ENCODE assay signal across 11 mouse cellular contexts in the genomic region with DNA sequence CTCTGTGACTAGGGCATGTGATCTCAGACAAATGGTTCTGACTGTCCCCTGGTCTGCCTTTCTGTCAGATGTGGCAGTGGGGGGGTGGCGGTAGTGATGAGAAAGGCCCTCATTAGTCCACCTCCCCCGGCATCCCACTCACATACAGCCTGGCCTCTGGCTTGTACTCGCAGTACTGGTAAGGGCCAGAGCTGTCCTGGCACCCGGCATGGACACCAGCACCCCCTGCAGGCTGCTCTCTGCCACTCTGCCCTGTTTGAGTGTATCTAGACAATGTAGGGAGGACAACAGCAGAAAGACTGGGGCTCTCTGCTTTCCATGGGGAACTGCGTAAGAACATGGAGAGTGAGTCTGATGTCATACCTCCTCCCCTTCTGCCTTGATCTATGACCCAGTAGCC. TPM values are rescaled to one million over a fixed set of nuclear protein-coding genes. Genes with fewer than 3 reads are reported as not detected.
DNase-seq lines count a peak whose midpoint lies in the region; ATAC-seq and TF ChIP-seq lines count a peak whose summit lies in the region.
"Had no signal": no experiment of that assay in that cellular context is flagged by ENCODE, and none has a peak within 500 bp of the region (broad histone marks: within the 10 kb centered on the region; RNA-seq: fewer than 3 reads in every experiment).

No protein-coding gene starts in this region.

- no peaks in the 10 kb centered on the region for H3K27me3 ChIP-seq in heart, adult 2 months (ENCODE audit: control insufficient read depth, insufficient read depth, low read length)
- H3K27me3 ChIP-seq in heart, embryonic 10.5 days (ENCODE audit: insufficient read depth, poor library complexity, severe bottlenecking), result peaks cover 10% of the 10 kb centered on the region; the same call in 1 of the 2 replicates
- no peaks in the 10 kb centered on the region for H3K27me3 ChIP-seq in thymus, adult 2 months (ENCODE audit: control insufficient read depth, insufficient read depth, low read length)
- H3K27me3 ChIP-seq in lung, embryonic 14.5 days (ENCODE audit: insufficient read depth, low read length), result no peaks in the 10 kb centered on the region
- H3K27me3 ChIP-seq in hindbrain, embryonic 11.5 days (ENCODE audit: control insufficient read depth, insufficient read depth, low read length), result no peaks in the 10 kb centered on the region

- no peak for ATAC-seq in lung, embryonic 14.5 days (ENCODE audit: insufficient read depth)
- no peak for ATAC-seq in hindbrain, embryonic 11.5 days (ENCODE audit: low FRiP score)
- ATAC-seq: hindbrain, embryonic 16.5 days; Patski had no signal

- peak; percentile 36 for TF ChIP-seq CTCF in heart, adult 2 months (IDR thresholded peaks at IDR 0.05)
- no peak for TF ChIP-seq CTCF in thymus, adult 2 months (IDR thresholded peaks at IDR 0.05; ENCODE audit: borderline replicate concordance, control insufficient read depth, extremely low read depth, insufficient read depth, low read length, poor library complexity)
- peak; percentile 36 for TF ChIP-seq CTCF in lung, embryonic 14.5 days (IDR thresholded peaks at IDR 0.05; ENCODE audit: low read depth)

- no peak overlapping the region for H3K27ac ChIP-seq in heart, adult 2 months
- no peak overlapping the region for H3K27ac ChIP-seq in heart, embryonic 10.5 days
- no peak overlapping the region for H3K27ac ChIP-seq in thymus, adult 2 months (ENCODE audit: control insufficient read depth, insufficient read depth, low read length)
- H3K27ac ChIP-seq in lung, embryonic 14.5 days (ENCODE audit: low read depth), result no peak overlapping the region
- no peak overlapping the region for H3K27ac ChIP-seq in hindbrain, embryonic 11.5 days (ENCODE audit: low read depth, low read length)

- H3K9me3 ChIP-seq in heart, embryonic 10.5 days, result no peaks in the 10 kb centered on the region
- H3K9me3 ChIP-seq in lung, embryonic 14.5 days (ENCODE audit: low read depth, low read length), result no peaks in the 10 kb centered on the region
- no peaks in the 10 kb centered on the region for H3K9me3 ChIP-seq in hindbrain, embryonic 11.5 days (ENCODE audit: control insufficient read depth, low read length)

- no peaks in the 10 kb centered on the region for H3K79me2 ChIP-seq in heart, adult 2 months (replicated peaks; ENCODE audit: control insufficient read depth, insufficient read depth, low read length)

- no peak overlapping the region for H3K9ac ChIP-seq in heart, adult 2 months (ENCODE audit: low read depth, low read length)
- no peak overlapping the region for H3K9ac ChIP-seq in lung, embryonic 14.5 days
- no peak overlapping the region for H3K9ac ChIP-seq in hindbrain, embryonic 11.5 days (ENCODE audit: low read depth, low read length)

- DNase-seq in heart, adult 2 months, result no peak
- no peak for DNase-seq in heart, embryonic 10.5 days (ENCODE audit: low spot score)
- peak; percentile 32 for DNase-seq in thymus, adult 2 months
- DNase-seq in thymus, adult 18-20 months, result no peak
- DNase-seq in lung, embryonic 14.5 days, result no peak
- no peak for DNase-seq in neural tube, embryonic 10.5 days (ENCODE audit: extremely low spot score, low spot score)
- DNase-seq in urinary bladder, postnatal 14 days (ENCODE audit: low spot score), result no peak
- DNase-seq in hindbrain, embryonic 11.5 days (ENCODE audit: low spot score), result no peak

- intact Hi-C loops in heart, adult 2 months (cut with DNase I), result loop anchor here (5.0 kb wide), 2 partner anchors 74 to 149 kb away; no protein-coding TSS in a partner anchor

- no peak overlapping the region for H3K4me3 ChIP-seq in heart, adult 2 months
- H3K4me3 ChIP-seq in heart, embryonic 10.5 days, result no peak overlapping the region
- no peak overlapping the region for H3K4me3 ChIP-seq in thymus, adult 2 months (ENCODE audit: control insufficient read depth, insufficient read depth, low read length)
- no peak overlapping the region for H3K4me3 ChIP-seq in lung, embryonic 14.5 days (ENCODE audit: low read depth, low read length)
- no peak overlapping the region for H3K4me3 ChIP-seq in hindbrain, embryonic 11.5 days (ENCODE audit: low read depth, low read length)
- H3K4me3 ChIP-seq: myocyte had no signal

- TF ChIP-seq POLR2A in heart, adult 2 months (IDR thresholded peaks at IDR 0.05; ENCODE audit: insufficient read depth, low read depth, low read length), result no peak
- TF ChIP-seq POLR2A in thymus, adult 2 months (IDR thresholded peaks at IDR 0.05; ENCODE audit: control insufficient read depth, extremely low read depth, insufficient read depth, low read length, poor library complexity), result no peak

- H3K36me3 ChIP-seq in heart, adult 2 months (ENCODE audit: control insufficient read depth, insufficient read depth, low read length), result no peaks in the 10 kb centered on the region
- H3K36me3 ChIP-seq in heart, embryonic 10.5 days, result peaks cover 4% of the 10 kb centered on the region; the same call in 1 of the 2 replicates
- no peaks in the 10 kb centered on the region for H3K36me3 ChIP-seq in thymus, adult 2 months (ENCODE audit: control insufficient read depth, insufficient read depth, low read length)
- H3K36me3 ChIP-seq in lung, embryonic 14.5 days (ENCODE audit: insufficient read depth), result no peaks in the 10 kb centered on the region
- no peaks in the 10 kb centered on the region for H3K36me3 ChIP-seq in hindbrain, embryonic 11.5 days (ENCODE audit: control insufficient read depth, insufficient read depth, low read length)

- 86% methylated on average over 5 of the region's 5 CpGs for WGBS in heart, adult 2 months
- 79% methylated on average over 5 of the region's 5 CpGs for WGBS in heart, embryonic 10.5 days
- 84% methylated on average over 5 of the region's 5 CpGs for WGBS in thymus, adult 2 months
- 82% methylated on average over 5 of the region's 5 CpGs for WGBS in lung, embryonic 14.5 days
- whole genome bisulfite sequencing in hindbrain, embryonic 11.5 days, result 88% methylated on average over 5 of the region's 5 CpGs

- TF ChIP-seq EP300 in heart, adult 2 months (IDR thresholded peaks at IDR 0.05; ENCODE audit: insufficient read depth, low read depth, low read length), result no peak

- H3K4me1 ChIP-seq in heart, adult 2 months (ENCODE audit: control insufficient read depth, insufficient read depth, low read length), result no peaks in the 10 kb centered on the region
- no peaks in the 10 kb centered on the region for H3K4me1 ChIP-seq in heart, embryonic 10.5 days
- H3K4me1 ChIP-seq in thymus, adult 2 months (replicated peaks; ENCODE audit: control insufficient read depth, insufficient read depth, low read length), result no peaks in the 10 kb centered on the region
- no peaks in the 10 kb centered on the region for H3K4me1 ChIP-seq in lung, embryonic 14.5 days (ENCODE audit: insufficient read depth)
- H3K4me1 ChIP-seq in hindbrain, embryonic 11.5 days (replicated peaks; ENCODE audit: control insufficient read depth, insufficient read depth, low read length), result no peaks in the 10 kb centered on the region; the same call in 1 of the 2 replicates

- no peak overlapping the region for H3K4me2 ChIP-seq in lung, embryonic 14.5 days
- H3K4me2 ChIP-seq in hindbrain, embryonic 11.5 days (replicated peaks; ENCODE audit: low read depth, low read length), result no peak overlapping the region

RNA-seq across cellular contexts. Expression of a gene that starts 36.2 kb away (rescaled TPM):
- under 1 TPM; 0.52 to 0.65 TPM for total RNA-seq in heart, adult 2 months (2021)
- 1.5 and 2.0 TPM in 2 replicates for polyA plus RNA-seq in heart, adult 2 months (2012; rRNA removed)
- 0.53 and 0.79 TPM in 2 replicates for polyA plus RNA-seq in heart, embryonic 10.5 days (2016; fragmentation: Nextera tagmentation; extraction: Ambion mirVana)
- 2.2 and 2.4 TPM in 2 replicates for polyA plus RNA-seq in thymus, adult 2 months (2012; rRNA removed)
- polyA plus RNA-seq in lung, embryonic 14.5 days (2014; fragmentation: Nextera tagmentation; extraction: Ambion mirVana), result 0.57 and 0.78 TPM in 2 replicates
- polyA plus RNA-seq in hindbrain, embryonic 11.5 days (2014; fragmentation: Nextera tagmentation; extraction: Ambion mirVana), result 5.6 and 8.6 TPM in 2 replicates

RNA-seq across cellular contexts. Expression of a gene that starts 55.6 kb away (rescaled TPM):
- total RNA-seq in heart, adult 2 months (2021), result 10 to 100 TPM in 1 of 2 experiments, 1 to 10 TPM in 1; 9.2 to 10.3 TPM
- 6.3 and 8.3 TPM in 2 replicates for polyA plus RNA-seq in heart, adult 2 months (2012; rRNA removed)
- 16.3 and 21.9 TPM in 2 replicates for polyA plus RNA-seq in heart, embryonic 10.5 days (2016; fragmentation: Nextera tagmentation; extraction: Ambion mirVana)
- 29.4 and 34.4 TPM in 2 replicates for polyA plus RNA-seq in thymus, adult 2 months (2012; rRNA removed)
- polyA plus RNA-seq in lung, embryonic 14.5 days (2014; fragmentation: Nextera tagmentation; extraction: Ambion mirVana), result 24.9 and 25.0 TPM in 2 replicates
- 56.8 and 63.7 TPM in 2 replicates for polyA plus RNA-seq in hindbrain, embryonic 11.5 days (2014; fragmentation: Nextera tagmentation; extraction: Ambion mirVana)
